Mouse (Mus musculus): ENCODE measurements around the gene Lsamp.

GRCm38 (mm10) chr16:40639621-40640371 is 655.6 kb downstream of the Lsamp start:
- TF ChIP-seq TAL1 (IDR thresholded peaks at IDR 0.05; ENCODE audit: low read length) (no peak), GATA1 (IDR thresholded peaks at IDR 0.05; ENCODE audit: low read length) (no peak)
